Mouse (Mus musculus): ENCODE measurements at regions not wholly inside any gene's neighbourhood (a gene's known extent, or its start where the extent isn't known, plus 50 kb on each side); places are given as distances from the start of the nearest gene placed in this dataset.

GRCm38 (mm10) chr4:102657244-102657643, 83.9 kb upstream of the Sgip1 start:
- 49% methylated on average over 6 of the region's 6 CpGs for WGBS
- Histone ChIP-seq H3K4me3 (ENCODE audit: low read depth, low read length) (no peak overlapping the region), H3K36me3 (ENCODE audit: control insufficient read depth, insufficient read depth, low read length) (no peaks in the 10 kb centered on the region), H3K9ac (ENCODE audit: low read length) (no peak overlapping the region), H3K9me3 (ENCODE audit: control insufficient read depth, low read length) (no peaks in the 10 kb centered on the region), H3K4me2 (no peak overlapping the region), H3K27ac (ENCODE audit: low read depth, low read length) (no peak overlapping the region), H3K27me3 (ENCODE audit: control insufficient read depth, insufficient read depth, low read length) (no peaks in the 10 kb centered on the region), H3K4me1 (ENCODE audit: control insufficient read depth, insufficient read depth, low read length) (no peaks in the 10 kb centered on the region)
- no peak for DNase-seq (ENCODE audit: low spot score, missing footprints)
- no peak for ATAC-seq (ENCODE audit: low FRiP score)

DNA sequence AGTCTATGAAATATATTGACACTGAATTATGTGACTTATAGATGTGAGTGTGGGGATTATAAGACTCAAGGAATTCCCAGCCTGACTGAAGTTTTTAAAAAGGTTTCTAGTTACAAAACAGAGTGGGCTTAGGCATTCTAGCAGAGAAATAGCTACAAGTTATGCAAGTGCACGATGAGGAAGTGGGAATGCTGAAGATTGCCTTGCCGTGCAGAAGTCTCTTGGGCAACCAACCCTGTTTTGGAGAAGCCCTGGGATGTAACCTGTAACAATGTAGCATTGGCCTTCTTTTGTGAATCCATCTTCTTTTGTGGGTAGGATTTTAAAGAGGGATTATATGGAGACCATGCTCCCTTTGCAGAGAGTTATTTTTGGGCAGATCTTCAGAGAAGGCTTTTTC, 82.5 kb upstream of the Sgip1 start:
- Histone ChIP-seq H3K9me3 (ENCODE audit: control insufficient read depth, low read length) (no peaks in the 10 kb centered on the region), H3K27me3 (ENCODE audit: control insufficient read depth, insufficient read depth, low read length) (no peaks in the 10 kb centered on the region), H3K4me2 (no peak overlapping the region), H3K9ac (ENCODE audit: low read length) (no peak overlapping the region), H3K4me3 (ENCODE audit: low read depth, low read length) (no peak overlapping the region), H3K27ac (ENCODE audit: low read depth, low read length) (no peak overlapping the region), H3K36me3 (ENCODE audit: control insufficient read depth, insufficient read depth, low read length) (no peaks in the 10 kb centered on the region), H3K4me1 (ENCODE audit: control insufficient read depth, insufficient read depth, low read length) (no peaks in the 10 kb centered on the region)
- no peak for DNase-seq (ENCODE audit: low spot score, missing footprints)
- WGBS: 66% methylated on average over 2 of the region's 2 CpGs
- ATAC-seq (ENCODE audit: low FRiP score): no peak

DNA sequence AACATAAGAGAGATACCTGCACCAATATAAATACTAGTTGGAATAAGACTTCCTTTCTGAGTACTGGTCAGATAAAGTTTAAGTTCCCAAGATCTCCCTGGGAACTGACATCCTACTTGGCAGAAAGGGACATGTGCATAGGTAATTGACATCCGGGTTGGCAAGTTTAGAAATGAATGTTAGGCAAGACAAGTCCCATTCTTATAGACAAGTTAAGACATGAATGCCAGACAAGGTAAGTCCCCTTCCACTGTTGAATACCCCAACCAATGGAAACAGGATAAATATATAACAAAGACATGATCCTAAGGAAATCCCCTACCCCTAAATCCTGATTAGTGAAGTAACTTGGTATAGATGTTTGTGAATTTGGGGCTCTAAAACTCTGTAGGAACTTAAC, 77.5 kb upstream of the Sgip1 start:
- no peak overlapping the region for H3K4me2 ChIP-seq
- no peaks in the 10 kb centered on the region for H3K4me1 ChIP-seq (ENCODE audit: control insufficient read depth, insufficient read depth, low read length)
- ATAC-seq (ENCODE audit: low FRiP score) (no peak), DNase-seq (ENCODE audit: low spot score, missing footprints) (peak; percentile 17)
- no peaks in the 10 kb centered on the region for H3K27me3 ChIP-seq (ENCODE audit: control insufficient read depth, insufficient read depth, low read length)
- H3K27ac ChIP-seq (ENCODE audit: low read depth, low read length): no peak overlapping the region
- H3K9ac ChIP-seq (ENCODE audit: low read length): no peak overlapping the region
- no peaks in the 10 kb centered on the region for H3K36me3 ChIP-seq (ENCODE audit: control insufficient read depth, insufficient read depth, low read length)
- 89% methylated on average over 1 of the region's 1 CpGs for WGBS
- H3K4me3 ChIP-seq (ENCODE audit: low read depth, low read length): no peak overlapping the region
- no peaks in the 10 kb centered on the region for H3K9me3 ChIP-seq (ENCODE audit: control insufficient read depth, low read length)

- Histone ChIP-seq H3K27ac (ENCODE audit: low read depth, low read length) (no peak overlapping the region), H3K4me1 (ENCODE audit: control insufficient read depth, insufficient read depth, low read length) (no peaks in the 10 kb centered on the region), H3K9me3 (ENCODE audit: control insufficient read depth, low read length) (no peaks in the 10 kb centered on the region; the same call in 1 of the 2 replicates), H3K4me3 (ENCODE audit: low read depth, low read length) (no peak overlapping the region), H3K9ac (ENCODE audit: low read length) (no peak overlapping the region), H3K36me3 (ENCODE audit: control insufficient read depth, insufficient read depth, low read length) (no peaks in the 10 kb centered on the region), H3K27me3 (ENCODE audit: control insufficient read depth, insufficient read depth, low read length) (no peaks in the 10 kb centered on the region), H3K4me2 (no peak overlapping the region)
- ATAC-seq (ENCODE audit: low FRiP score) (no peak), DNase-seq (ENCODE audit: low spot score, missing footprints) (peak; percentile 17)
- 88% methylated on average over 5 of the region's 5 CpGs for WGBS
Measured at GRCm38 (mm10) chr4:102682190-102682589, 58.9 kb upstream of the Sgip1 start.

DNA sequence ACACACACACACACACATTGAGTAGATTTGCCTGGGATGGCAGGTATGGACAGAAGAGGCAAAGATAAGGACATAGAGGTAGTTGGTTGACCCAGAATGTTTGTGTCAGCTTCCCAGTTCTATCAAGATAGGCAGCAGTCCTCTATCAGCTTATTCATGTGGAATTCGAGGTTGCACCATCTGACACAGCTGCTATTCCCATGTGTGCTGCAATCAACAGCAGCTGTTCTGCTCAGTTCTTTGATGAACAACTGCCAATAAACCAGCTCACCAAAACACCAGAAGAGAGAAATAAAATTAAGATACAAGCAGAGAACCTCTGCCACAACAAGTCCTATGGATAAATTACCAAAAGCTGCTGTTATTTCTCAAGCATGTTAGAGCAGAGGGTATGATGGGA, 56.1 kb upstream of the Sgip1 start:
- Histone ChIP-seq H3K4me3 (ENCODE audit: low read depth, low read length) (no peak overlapping the region), H3K27ac (ENCODE audit: low read depth, low read length) (no peak overlapping the region), H3K27me3 (ENCODE audit: control insufficient read depth, insufficient read depth, low read length) (no peaks in the 10 kb centered on the region), H3K9me3 (ENCODE audit: control insufficient read depth, low read length) (no peaks in the 10 kb centered on the region; the same call in 1 of the 2 replicates), H3K4me1 (ENCODE audit: control insufficient read depth, insufficient read depth, low read length) (no peaks in the 10 kb centered on the region), H3K4me2 (no peak overlapping the region), H3K36me3 (ENCODE audit: control insufficient read depth, insufficient read depth, low read length) (no peaks in the 10 kb centered on the region), H3K9ac (ENCODE audit: low read length) (no peak overlapping the region)
- ATAC-seq (ENCODE audit: low FRiP score) (no peak), DNase-seq (ENCODE audit: low spot score, missing footprints) (no peak)
- WGBS: 81% methylated on average over 1 of the region's 1 CpGs

GRCm38 (mm10) chr4:102688378-102688777, 52.7 kb upstream of the Sgip1 start:
- 84% methylated on average over 4 of the region's 4 CpGs for WGBS
- Histone ChIP-seq H3K27me3 (ENCODE audit: control insufficient read depth, insufficient read depth, low read length) (no peaks in the 10 kb centered on the region), H3K4me3 (ENCODE audit: low read depth, low read length) (no peak overlapping the region), H3K36me3 (ENCODE audit: control insufficient read depth, insufficient read depth, low read length) (no peaks in the 10 kb centered on the region), H3K4me2 (no peak overlapping the region), H3K4me1 (ENCODE audit: control insufficient read depth, insufficient read depth, low read length) (no peaks in the 10 kb centered on the region), H3K27ac (ENCODE audit: low read depth, low read length) (no peak overlapping the region), H3K9ac (ENCODE audit: low read length) (no peak overlapping the region), H3K9me3 (ENCODE audit: control insufficient read depth, low read length) (no peaks in the 10 kb centered on the region; the same call in 1 of the 2 replicates)
- DNase-seq (ENCODE audit: low spot score, missing footprints): no peak
- no peak for ATAC-seq (ENCODE audit: low FRiP score)

All from midbrain, embryonic 11.5 days (tissue).